Mouse (Mus musculus) heart, postnatal 0 days (tissue): Measurements from ENCODE around the gene Tle6.

Experiments
- CTCF ChIP-seq: IDR thresholded peaks from 2 replicates; pipeline ENCODE4 v1.5.1; 2016; ENCODE audit warnings: antibody characterized with exemption, control low read depth, low read depth
- EP300 ChIP-seq: IDR thresholded peaks from 2 replicates; pipeline ENCODE4 v1.6.1; 2016; ENCODE audit warnings: antibody characterized with exemption, low read depth

GRCm38 (mm10) chr10:81623441-81623840 lies 22.6 kb upstream of the Tle6 start:
- TF ChIP-seq CTCF, result no peak
- no peak for TF ChIP-seq EP300
